Mouse (Mus musculus): ENCODE results near the gene Odam. TPM values are rescaled to one million over a fixed set of nuclear protein-coding genes. Genes with fewer than 3 reads are reported as not detected.

Gene Odam
- not detected in 2 replicates for polyA plus RNA-seq (2016; fragmentation: Nextera tagmentation; extraction: Ambion mirVana)

DNA sequence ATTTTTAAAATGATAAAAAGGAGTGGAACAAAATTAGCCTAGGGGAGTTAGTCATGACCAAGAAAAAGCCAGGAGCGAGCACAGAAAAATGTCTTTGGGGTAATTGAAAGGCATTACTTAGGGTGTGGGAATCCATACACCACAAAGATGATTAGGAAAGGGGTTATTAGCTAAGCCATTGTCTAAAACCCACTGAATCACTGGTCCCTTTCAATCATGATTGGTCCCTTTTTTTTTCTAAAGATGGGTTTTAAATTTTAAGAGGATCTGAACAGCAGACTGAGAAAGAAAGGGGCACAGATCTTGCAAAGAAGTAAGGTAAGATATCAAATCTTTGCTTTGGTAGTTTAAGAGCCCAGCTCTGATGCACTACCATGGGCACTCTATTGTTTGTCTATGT lies at the start of gene Odam:
Gene Odam, plus strand, starts transcription at position 301 of the 400 bp plus-strand sequence.
- DNase-seq (ENCODE audit: low spot score) = no peak
- no peak within 1 kb of the TSS for H3K4me3 ChIP-seq
- no peak within 1 kb of the TSS for H3K27ac ChIP-seq (replicated peaks)
- no peaks in the 10 kb centered on the region for H3K36me3 ChIP-seq (replicated peaks)
- H3K9me3 ChIP-seq = no peaks in the 10 kb centered on the region
- no peaks in the 10 kb centered on the region for H3K27me3 ChIP-seq (replicated peaks; ENCODE audit: low read depth, poor library complexity, severe bottlenecking)
- WGBS = 90% methylated on average over 1 of the region's 1 CpGs
- no peaks in the 10 kb centered on the region for H3K4me1 ChIP-seq

DNA sequence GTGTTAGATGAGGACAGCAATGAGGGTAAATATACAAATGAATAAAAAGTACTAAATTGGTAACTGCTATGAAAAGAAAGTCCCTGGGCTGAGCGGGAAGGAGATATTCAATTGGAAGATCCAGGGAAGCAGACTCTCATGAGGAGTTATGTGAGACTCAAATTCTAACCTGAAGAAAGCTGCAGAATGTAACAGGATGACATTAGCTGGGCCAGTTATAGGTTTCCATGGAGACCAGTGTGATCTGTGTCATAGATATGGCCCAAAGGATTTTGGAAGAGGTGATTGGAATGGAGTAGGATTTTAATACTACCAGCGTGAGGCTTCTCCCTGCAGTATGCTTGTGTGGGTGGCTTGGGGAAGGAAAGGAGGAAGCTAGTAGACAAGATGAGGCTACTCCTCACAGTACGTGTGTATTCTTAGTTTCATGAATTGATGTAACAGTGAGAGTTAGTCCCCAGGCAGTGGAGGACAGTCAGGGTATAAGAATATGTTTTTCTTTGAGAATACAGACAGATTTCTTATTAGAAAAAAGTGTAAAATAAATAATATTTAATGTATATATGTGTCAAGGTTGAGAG lies 29.6 kb upstream of the Odam start:
- Histone ChIP-seq H3K4me1 (no peaks in the 10 kb centered on the region), H3K36me3 (replicated peaks) (no peaks in the 10 kb centered on the region), H3K27ac (replicated peaks) (no peak overlapping the region), H3K27me3 (replicated peaks; ENCODE audit: low read depth, poor library complexity, severe bottlenecking) (no peaks in the 10 kb centered on the region), H3K9me3 (no peaks in the 10 kb centered on the region), H3K4me3 (no peak overlapping the region)
- 75% methylated on average over 3 of the region's 3 CpGs for WGBS
- no peak for DNase-seq (ENCODE audit: low spot score)

DNA sequence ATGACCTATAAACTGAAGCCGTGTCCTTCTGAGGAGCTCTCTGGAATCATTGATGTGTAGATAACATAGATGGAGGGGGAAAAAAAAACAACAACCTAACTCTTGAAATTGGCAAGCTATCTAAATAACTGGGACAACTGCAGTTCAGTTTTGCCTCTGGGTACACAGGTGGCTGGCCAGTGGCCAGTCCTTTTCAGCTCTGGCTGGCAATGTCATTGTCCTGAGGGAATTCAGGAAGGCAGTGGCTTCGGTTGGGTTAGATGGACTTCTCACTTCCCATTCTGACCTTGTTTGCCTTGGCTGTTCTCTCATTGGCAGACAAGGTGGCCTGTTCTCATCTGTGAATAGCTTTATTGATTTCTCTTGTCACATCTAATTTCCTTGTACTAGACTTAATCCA lies 14.7 kb upstream of the Odam start:
- H3K4me1 ChIP-seq = no peaks in the 10 kb centered on the region
- 72% methylated on average over 2 of the region's 2 CpGs for WGBS
- H3K4me3 ChIP-seq = no peak overlapping the region
- no peaks in the 10 kb centered on the region for H3K27me3 ChIP-seq (replicated peaks; ENCODE audit: low read depth, poor library complexity, severe bottlenecking)
- H3K9me3 ChIP-seq = no peaks in the 10 kb centered on the region
- no peak overlapping the region for H3K27ac ChIP-seq (replicated peaks)
- no peak for DNase-seq (ENCODE audit: low spot score)
- H3K36me3 ChIP-seq (replicated peaks) = no peaks in the 10 kb centered on the region

DNA sequence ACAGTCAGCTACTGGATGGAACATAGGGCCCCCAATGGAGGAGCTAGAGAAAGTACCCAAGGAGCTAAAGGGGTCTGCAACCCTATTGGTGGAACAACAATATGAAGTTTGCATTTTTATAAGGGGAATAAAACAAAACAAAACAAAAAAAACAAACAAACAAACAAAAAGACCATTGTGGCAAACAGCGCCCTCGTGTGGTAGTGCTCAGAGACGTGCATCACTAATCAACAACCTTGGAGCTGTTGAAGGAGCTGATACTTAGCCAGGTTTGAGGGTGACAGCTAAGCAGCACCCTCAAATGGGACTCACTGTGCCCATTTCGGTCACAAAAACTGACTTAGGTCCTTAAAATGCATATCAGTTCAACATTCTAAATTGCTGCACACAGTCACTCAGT lies 13.4 kb upstream of the Odam start:
- 39% methylated on average over 4 of the region's 4 CpGs for WGBS
- Histone ChIP-seq H3K4me1 (no peaks in the 10 kb centered on the region), H3K27ac (replicated peaks) (no peak overlapping the region), H3K27me3 (replicated peaks; ENCODE audit: low read depth, poor library complexity, severe bottlenecking) (no peaks in the 10 kb centered on the region), H3K36me3 (replicated peaks) (no peaks in the 10 kb centered on the region), H3K4me3 (no peak overlapping the region), H3K9me3 (no peaks in the 10 kb centered on the region)
- no peak for DNase-seq (ENCODE audit: low spot score)

DNA sequence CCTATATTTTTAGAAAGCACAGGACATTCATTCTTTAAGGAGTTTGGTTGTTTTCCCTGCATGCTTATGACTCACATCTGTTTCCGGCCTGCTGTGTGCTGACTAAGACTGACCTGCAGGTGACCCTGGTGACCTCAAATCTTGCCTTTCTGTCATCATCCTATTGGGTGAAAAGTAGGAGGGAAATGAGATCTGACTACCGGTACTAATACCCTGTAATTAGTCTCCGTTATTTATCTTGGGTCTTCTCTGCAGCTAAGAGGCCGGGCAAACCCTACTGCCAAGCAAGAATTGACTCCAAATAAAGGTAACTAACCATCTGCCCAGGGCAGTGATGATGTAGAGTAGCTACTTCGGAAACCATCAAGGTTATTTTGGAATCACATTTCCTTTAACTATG lies 40.5 kb downstream of the Odam start, which contains the start of gene Csn3:
Gene Csn3, plus strand, starts transcription at position 208 of the 400 bp plus-strand sequence.
- no peaks in the 10 kb centered on the region for H3K36me3 ChIP-seq (replicated peaks)
- no peaks in the 10 kb centered on the region for H3K27me3 ChIP-seq (replicated peaks; ENCODE audit: low read depth, poor library complexity, severe bottlenecking)
- H3K9me3 ChIP-seq = no peaks in the 10 kb centered on the region
- 14% methylated on average over 5 of the region's 5 CpGs for WGBS
- no peak within 1 kb of the TSS for H3K4me3 ChIP-seq
- DNase-seq (ENCODE audit: low spot score) = peak; percentile 64
- H3K27ac ChIP-seq (replicated peaks) = no peak within 1 kb of the TSS; the same call in 1 of the 2 replicates
- peaks cover 21% of the 10 kb centered on the region for H3K4me1 ChIP-seq

DNA sequence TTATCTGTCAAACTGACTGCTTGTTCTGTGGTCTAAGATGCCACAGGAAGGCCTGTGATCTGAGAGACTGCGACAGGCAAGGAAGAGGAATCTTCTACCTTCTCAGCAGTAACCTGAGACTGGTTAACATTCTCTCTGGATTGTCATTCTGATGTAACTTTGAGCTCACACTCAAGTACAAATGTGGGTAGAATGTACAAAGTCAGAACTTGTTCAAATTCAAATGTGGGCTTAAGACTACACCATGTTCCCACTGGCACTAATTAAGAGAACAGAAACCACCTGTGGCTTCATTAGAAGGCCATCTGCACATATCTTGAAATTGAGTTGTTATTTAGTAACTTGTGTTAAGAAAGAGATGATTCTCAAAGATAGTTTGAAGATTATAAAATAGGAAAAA lies 46.8 kb downstream of the Odam start:
- Histone ChIP-seq H3K4me3 (no peak overlapping the region), H3K27me3 (replicated peaks; ENCODE audit: low read depth, poor library complexity, severe bottlenecking) (no peaks in the 10 kb centered on the region), H3K27ac (replicated peaks) (no peak overlapping the region), H3K9me3 (no peaks in the 10 kb centered on the region), H3K36me3 (replicated peaks) (no peaks in the 10 kb centered on the region), H3K4me1 (no peaks in the 10 kb centered on the region)
- no peak for DNase-seq (ENCODE audit: low spot score)
- WGBS = 43% methylated on average over 1 of the region's 1 CpGs

DNA sequence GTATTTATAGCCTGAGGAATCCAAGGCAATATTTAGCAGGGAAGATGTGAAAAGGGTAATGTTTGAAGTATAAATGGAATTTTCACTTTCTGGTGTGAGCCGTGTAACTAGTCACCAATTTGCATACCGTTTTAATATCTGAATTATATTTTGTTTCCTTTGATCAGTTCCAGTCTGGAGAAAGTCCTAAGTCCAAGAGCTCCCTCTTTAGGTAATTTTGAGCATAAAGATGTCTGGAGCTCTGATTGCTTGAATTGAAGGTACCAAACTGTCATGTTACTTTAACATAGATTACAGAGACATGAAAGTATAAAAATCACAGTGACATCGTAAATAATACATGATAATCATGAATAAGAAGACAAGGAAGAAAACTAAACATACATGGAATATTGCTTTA lies 55.9 kb downstream of the Odam start:
- Histone ChIP-seq H3K9me3 (no peaks in the 10 kb centered on the region), H3K27ac (replicated peaks) (no peak overlapping the region), H3K36me3 (replicated peaks) (no peaks in the 10 kb centered on the region), H3K4me1 (no peaks in the 10 kb centered on the region), H3K4me3 (no peak overlapping the region), H3K27me3 (replicated peaks; ENCODE audit: low read depth, poor library complexity, severe bottlenecking) (no peaks in the 10 kb centered on the region)
- DNase-seq (ENCODE audit: low spot score) = no peak
- 52% methylated on average over 3 of the region's 3 CpGs for WGBS

DNA sequence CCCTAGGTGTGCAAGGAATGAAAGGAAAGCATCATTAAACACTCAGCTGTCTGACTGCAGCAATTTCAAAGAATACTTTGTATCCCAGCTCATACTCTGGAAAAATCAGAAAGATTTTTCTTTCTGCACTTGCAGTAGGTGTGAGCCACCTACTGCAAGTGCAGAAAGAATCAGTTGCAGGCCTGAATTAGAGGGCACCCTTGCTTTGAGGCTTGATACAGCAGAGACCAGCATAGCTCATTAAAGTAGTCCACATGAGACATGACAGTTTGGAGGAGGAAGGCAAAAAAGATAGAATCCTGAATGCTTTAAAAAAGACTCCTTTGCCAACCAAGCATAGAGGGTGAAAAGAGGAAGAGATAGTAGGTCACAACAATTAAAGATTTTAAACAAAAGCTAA lies 57.7 kb downstream of the Odam start:
- H3K9me3 ChIP-seq = no peaks in the 10 kb centered on the region
- H3K36me3 ChIP-seq (replicated peaks) = no peaks in the 10 kb centered on the region
- no peak overlapping the region for H3K27ac ChIP-seq (replicated peaks)

More for the DNA sequence above, 57.7 kb downstream of the Odam start:
- H3K27me3 ChIP-seq (replicated peaks; ENCODE audit: low read depth, poor library complexity, severe bottlenecking) = no peaks in the 10 kb centered on the region
- no peak for DNase-seq (ENCODE audit: low spot score)
- H3K4me1 ChIP-seq = no peaks in the 10 kb centered on the region
- no peak overlapping the region for H3K4me3 ChIP-seq

Other genes with a start within 250 kb of the Odam start
- gene Csn1s1, start 218.8 kb upstream of the Odam start, polyA plus RNA-seq (2016; fragmentation: Nextera tagmentation; extraction: Ambion mirVana) = not detected in 2 replicates
- gene Csn2, start 185.4 kb upstream of the Odam start, polyA plus RNA-seq (2016; fragmentation: Nextera tagmentation; extraction: Ambion mirVana) = not detected in 2 replicates
- not detected in 2 replicates for gene Csn1s2a, start 110.5 kb upstream of the Odam start, polyA plus RNA-seq (2016; fragmentation: Nextera tagmentation; extraction: Ambion mirVana)
- gene Csn1s2b, start 76.9 kb upstream of the Odam start, polyA plus RNA-seq (2016; fragmentation: Nextera tagmentation; extraction: Ambion mirVana) = not detected in 2 replicates
- not detected in 2 replicates for gene Prr27, start 59.3 kb upstream of the Odam start, polyA plus RNA-seq (2016; fragmentation: Nextera tagmentation; extraction: Ambion mirVana)
- 3.0 and 3.1 TPM in 2 replicates for gene Csn3, start 40.5 kb downstream of the Odam start, polyA plus RNA-seq (2016; fragmentation: Nextera tagmentation; extraction: Ambion mirVana)
- not detected in 2 replicates for gene 2310003L06Rik, start 84.4 kb downstream of the Odam start, polyA plus RNA-seq (2016; fragmentation: Nextera tagmentation; extraction: Ambion mirVana)
- gene Gm28434, start 84.5 kb downstream of the Odam start, polyA plus RNA-seq (2016; fragmentation: Nextera tagmentation; extraction: Ambion mirVana) = not detected in 2 replicates
- not detected in 2 replicates for gene Cabs1, start 94.4 kb downstream of the Odam start, polyA plus RNA-seq (2016; fragmentation: Nextera tagmentation; extraction: Ambion mirVana)
- not detected in 2 replicates for gene Smr3a, start 117.5 kb downstream of the Odam start, polyA plus RNA-seq (2016; fragmentation: Nextera tagmentation; extraction: Ambion mirVana)
- gene Smr2, start 201.5 kb downstream of the Odam start, polyA plus RNA-seq (2016; fragmentation: Nextera tagmentation; extraction: Ambion mirVana) = not detected in 2 replicates
- gene Gm11116, start 226.5 kb downstream of the Odam start, polyA plus RNA-seq (2016; fragmentation: Nextera tagmentation; extraction: Ambion mirVana) = not detected in 2 replicates

Measured in embryonic facial prominence, embryonic 10.5 days (tissue).